Comparison of ENCODE assay signal across 7 mouse cellular contexts in the genomic region with DNA sequence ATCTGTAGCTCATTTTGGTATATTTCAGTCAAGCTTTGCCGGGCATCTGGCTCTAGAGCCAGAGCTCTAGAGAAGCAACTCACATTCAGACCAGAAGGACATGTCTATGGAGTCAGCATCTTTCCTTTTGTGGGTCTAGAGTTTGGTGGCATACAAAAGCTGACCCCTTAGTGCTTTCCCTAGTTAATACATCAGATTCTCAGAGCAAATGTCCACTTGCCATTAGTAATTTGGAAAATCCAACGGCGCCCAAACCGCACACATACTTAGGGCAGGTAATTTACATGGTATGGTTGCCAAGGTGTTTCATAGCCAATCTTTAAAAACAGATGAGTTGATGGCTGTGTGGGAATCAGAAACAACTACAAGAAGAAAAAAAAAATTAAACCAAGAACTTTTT. TPM values are rescaled to one million over a fixed set of nuclear protein-coding genes. Genes with fewer than 3 reads are reported as not detected.
DNase-seq lines count a peak whose midpoint lies in the region; ATAC-seq and TF ChIP-seq lines count a peak whose summit lies in the region.

No protein-coding gene starts in this region.

- H3K4me2 ChIP-seq in limb, embryonic 12.5 days: peak overlapping the region; percentile 64
- peak overlapping the region; percentile 88 for H3K4me2 ChIP-seq in neural tube, embryonic 15.5 days

- H3K9me3 ChIP-seq in hindbrain, embryonic 10.5 days: no peaks in the 10 kb centered on the region
- no peaks in the 10 kb centered on the region for H3K9me3 ChIP-seq in limb, embryonic 12.5 days
- no peaks in the 10 kb centered on the region for H3K9me3 ChIP-seq in neural tube, embryonic 15.5 days (replicated peaks)

- H3K36me3 ChIP-seq in hindbrain, embryonic 10.5 days: 0 out of 2 replicates have a peak, but pooled peaks cover 10% of the 10 kb centered on the region
- H3K36me3 ChIP-seq in limb, embryonic 12.5 days: peaks cover 20% of the 10 kb centered on the region
- no peaks in the 10 kb centered on the region for H3K36me3 ChIP-seq in neural tube, embryonic 15.5 days

- no peaks in the 10 kb centered on the region for H3K27me3 ChIP-seq in hindbrain, embryonic 10.5 days (ENCODE audit: insufficient read depth, poor library complexity, severe bottlenecking)
- no peaks in the 10 kb centered on the region for H3K27me3 ChIP-seq in limb, embryonic 12.5 days
- H3K27me3 ChIP-seq in neural tube, embryonic 15.5 days (replicated peaks): no peaks in the 10 kb centered on the region; the same call in 1 of the 2 replicates

- ATAC-seq in limb, embryonic 12.5 days (ENCODE audit: insufficient number of reproducible peaks, insufficient read depth, low FRiP score, low TSS enrichment, low read depth): no peak
- no peak for ATAC-seq in neural tube, embryonic 15.5 days (ENCODE audit: low FRiP score)
- ATAC-seq in megakaryocyte-erythroid progenitor cell, adult 5-6 weeks (replicated peaks; ENCODE audit: low FRiP score, low TSS enrichment, poor library complexity, severe bottlenecking): no peak

- peak overlapping the region; percentile 88 for H3K9ac ChIP-seq in limb, embryonic 12.5 days (replicated peaks)
- H3K9ac ChIP-seq in neural tube, embryonic 15.5 days (replicated peaks): no peak overlapping the region

- no peaks in the 10 kb centered on the region; the same call in 1 of the 2 replicates for H3K4me1 ChIP-seq in lung, adult 2 months (ENCODE audit: control insufficient read depth, insufficient read depth, low read length)
- H3K4me1 ChIP-seq in hindbrain, embryonic 10.5 days (replicated peaks): peaks cover 22% of the 10 kb centered on the region
- peaks cover 52% of the 10 kb centered on the region for H3K4me1 ChIP-seq in limb, embryonic 12.5 days (replicated peaks)
- peaks cover 11% of the 10 kb centered on the region for H3K4me1 ChIP-seq in neural tube, embryonic 15.5 days

- H3K4me3 ChIP-seq in lung, adult 2 months (replicated peaks; ENCODE audit: extremely low read depth, low read depth, low read length): peak overlapping the region; percentile 24
- H3K4me3 ChIP-seq in hindbrain, embryonic 10.5 days: peak overlapping the region; percentile 66
- peak overlapping the region; percentile 67 for H3K4me3 ChIP-seq in limb, embryonic 12.5 days (replicated peaks)
- peak overlapping the region; percentile 46 for H3K4me3 ChIP-seq in neural tube, embryonic 15.5 days (replicated peaks)

- DNase-seq in lung, adult 2 months: no peak
- DNase-seq in lung, postnatal 10 days: no peak
- no peak for DNase-seq in hindbrain, embryonic 10.5 days (ENCODE audit: low spot score)
- DNase-seq in adrenal gland, adult 18-20 months (ENCODE audit: low spot score in 2 of 2): no peak

- 74% methylated on average over 4 of the region's 4 CpGs for WGBS in lung, adult 2 months
- WGBS in hindbrain, embryonic 10.5 days: 86% methylated on average over 4 of the region's 4 CpGs
- WGBS in limb, embryonic 12.5 days: 61% methylated on average over 4 of the region's 4 CpGs
- 95% methylated on average over 4 of the region's 4 CpGs for WGBS in neural tube, embryonic 15.5 days

- H3K27ac ChIP-seq in hindbrain, embryonic 10.5 days: peak overlapping the region; percentile 88; the same call in 1 of the 2 replicates
- peak overlapping the region; percentile 97 for H3K27ac ChIP-seq in limb, embryonic 12.5 days
- 0 out of 2 replicates have a peak overlapping the region, but pooled peaks have one; percentile 80 for H3K27ac ChIP-seq in neural tube, embryonic 15.5 days (replicated peaks)

- no peak for TF ChIP-seq CTCF in lung, adult 2 months (IDR thresholded peaks at IDR 0.05; ENCODE audit: insufficient read depth, low read length)

- TF ChIP-seq POLR2A in lung, adult 2 months (IDR thresholded peaks at IDR 0.05; ENCODE audit: borderline replicate concordance, extremely low read depth, low read depth, low read length): no peak

RNA-seq across cellular contexts. Expression of gene Ednra, which starts 1.2 kb away (rescaled TPM):
- 35.5 and 50.1 TPM in 2 replicates for polyA plus RNA-seq in lung, adult 2 months (2012; rRNA removed)
- polyA plus RNA-seq in hindbrain, embryonic 10.5 days (2016; fragmentation: Nextera tagmentation; extraction: Ambion mirVana): 18.1 and 18.6 TPM in 2 replicates
- 43.5 and 50.5 TPM in 2 replicates for polyA plus RNA-seq in limb, embryonic 12.5 days (2016; fragmentation: Nextera tagmentation; extraction: Ambion mirVana)
- polyA plus RNA-seq in neural tube, embryonic 15.5 days (2015; fragmentation: Nextera tagmentation; extraction: Ambion mirVana): 7.7 and 10.0 TPM in 2 replicates
- total RNA-seq in adrenal gland, adult 18-20 months (2021): 10 to 100 TPM; 21.5 to 21.9 TPM
- total RNA-seq in megakaryocyte-erythroid progenitor cell, adult 5-6 weeks (2014; fragmentation: Nextera tagmentation): not detected in 2 replicates
- total RNA-seq in megakaryocyte-erythroid progenitor cell, adult 5-6 weeks (2017): not detected in 2 replicates
